Mouse (Mus musculus) thymus, adult 18-20 months (tissue): ENCODE measurements around the gene Slc16a7.

Source experiments
- DNase-seq, 2 experiments: peaks; one replicate each; pipeline ENCODE4 v3.0.0; 2022; ENCODE audit warnings: mixed read lengths in 2 of 2

Slc16a7 gene

DNA sequence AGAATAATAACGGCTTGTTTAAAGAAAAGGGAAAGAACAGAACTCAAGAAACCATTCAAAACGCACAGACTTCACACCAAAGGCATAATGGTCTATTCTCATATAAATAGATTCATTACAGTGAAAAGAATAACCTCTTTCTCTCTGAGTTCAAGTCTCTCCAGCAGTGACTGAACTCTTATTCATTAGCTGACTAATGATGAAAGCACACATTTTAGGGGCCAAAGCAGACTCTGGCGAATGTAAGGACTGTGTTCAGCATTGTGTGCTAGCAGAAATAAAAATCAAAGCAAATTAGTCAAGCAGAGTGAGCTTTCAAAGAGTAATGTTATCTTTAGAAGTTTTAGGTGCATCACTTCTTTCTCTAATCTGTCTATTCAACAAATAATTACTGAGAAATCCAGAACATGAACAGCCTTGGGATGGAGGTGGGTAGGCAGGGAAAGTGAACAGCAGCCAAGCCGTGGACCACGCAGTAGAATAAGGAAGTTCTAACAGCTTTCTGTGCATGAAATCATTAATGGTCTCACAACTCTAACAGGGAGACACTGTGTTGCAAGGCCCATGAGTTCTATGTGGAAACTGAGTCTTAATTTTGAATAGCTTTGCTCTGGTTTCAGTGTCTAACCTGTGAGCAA, 214.1 kb downstream of the Slc16a7 start:
- no peak for DNase-seq

- no peak for DNase-seq
Observed at GRCm38 (mm10) chr10:125171625-125172024, 217.6 kb downstream of the Slc16a7 start.

DNA sequence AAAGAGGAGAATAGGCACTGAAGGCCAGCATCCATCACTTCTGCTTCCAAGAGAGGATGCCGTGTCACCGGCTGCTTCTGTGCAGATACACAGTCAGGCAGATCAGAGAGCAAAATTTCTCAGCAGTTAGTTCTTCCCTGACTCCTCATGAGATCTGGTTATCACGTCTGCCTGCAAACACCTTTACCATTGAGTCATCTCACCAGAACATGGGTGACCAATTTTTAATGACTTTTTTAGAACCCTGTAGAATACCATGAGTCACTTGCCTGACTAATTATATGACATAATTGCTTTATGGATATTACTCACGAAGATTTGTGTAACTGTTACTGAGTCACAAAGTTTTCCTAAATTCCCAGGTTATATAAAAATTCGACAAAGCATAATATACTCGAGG, 218.1 kb downstream of the Slc16a7 start:
- no peak for DNase-seq
